Mouse (Mus musculus) lung, embryonic 15.5 days (tissue): ENCODE measurements around the gene Taar6. TPM values are rescaled to one million over a fixed set of nuclear protein-coding genes. Genes with fewer than 3 reads are reported as not detected.

Source experiments
- ATAC-seq: fragments of 200-750 bp; cut with Nextera tagmentation; 2 replicates; pipeline ENCODE4 v1.8.0; 2017; ENCODE audit warnings: moderate number of reproducible peaks, borderline replicate concordance; ENCODE audit not compliant: low FRiP score, low TSS enrichment; ENCODE audit errors: extremely low read depth
- H3K27ac ChIP-seq: fragments of 300-500 bp; sonication (generic); 2 replicates; pipeline ENCODE4 v1.5.1; 2015; ENCODE audit warnings: moderate library complexity, mild to moderate bottlenecking, inconsistent platforms
- H3K27me3 ChIP-seq: fragments of 300-500 bp; sonication (generic); 2 replicates; pipeline ENCODE4 v1.6.1; 2015; ENCODE audit warnings: inconsistent platforms
- H3K36me3 ChIP-seq: fragments of 300-500 bp; sonication (generic); 2 replicates; pipeline ENCODE4 v1.6.1; 2015; ENCODE audit warnings: inconsistent platforms
- H3K4me1 ChIP-seq: fragments of 300-500 bp; sonication (generic); 2 replicates; pipeline ENCODE4 v1.6.1; 2015; ENCODE audit warnings: inconsistent platforms
- H3K4me2 ChIP-seq: fragments of 300-500 bp; sonication (generic); 2 replicates; pipeline ENCODE4 v1.6.1; 2015; ENCODE audit warnings: inconsistent platforms, mild to moderate bottlenecking, moderate library complexity
- H3K4me3 ChIP-seq: fragments of 300-500 bp; sonication (generic); 2 replicates; pipeline ENCODE4 v1.5.1; 2015; ENCODE audit warnings: mild to moderate bottlenecking, inconsistent platforms
- H3K9ac ChIP-seq: fragments of 300-500 bp; sonication (generic); 2 replicates; pipeline ENCODE4 v1.6.1; 2015; ENCODE audit warnings: inconsistent platforms
- H3K9me3 ChIP-seq: fragments of 300-500 bp; sonication (generic); 2 replicates; pipeline ENCODE4 v1.6.1; 2016; ENCODE audit warnings: inconsistent platforms
- WGBS: fragments of 180-500 bp; shearing (Covaris S2); methylation state at CpG from one replicate; pipeline ENCODE4 v1.1.7; 2015; 5-methylcytosine and 5-hydroxymethylcytosine counted together
- polyA plus RNA-seq: library from polyadenylated mRNA; unstranded; fragments of >200 nt; fragmentation: Nextera tagmentation; extraction: Ambion mirVana; gene quantifications from 2 replicates; pipeline ENCODE4 v1.2.1, GENCODE M21; 2015

Gene Taar6
- polyA plus RNA-seq, 1 experiment from 2014 or later, result not detected

DNA sequence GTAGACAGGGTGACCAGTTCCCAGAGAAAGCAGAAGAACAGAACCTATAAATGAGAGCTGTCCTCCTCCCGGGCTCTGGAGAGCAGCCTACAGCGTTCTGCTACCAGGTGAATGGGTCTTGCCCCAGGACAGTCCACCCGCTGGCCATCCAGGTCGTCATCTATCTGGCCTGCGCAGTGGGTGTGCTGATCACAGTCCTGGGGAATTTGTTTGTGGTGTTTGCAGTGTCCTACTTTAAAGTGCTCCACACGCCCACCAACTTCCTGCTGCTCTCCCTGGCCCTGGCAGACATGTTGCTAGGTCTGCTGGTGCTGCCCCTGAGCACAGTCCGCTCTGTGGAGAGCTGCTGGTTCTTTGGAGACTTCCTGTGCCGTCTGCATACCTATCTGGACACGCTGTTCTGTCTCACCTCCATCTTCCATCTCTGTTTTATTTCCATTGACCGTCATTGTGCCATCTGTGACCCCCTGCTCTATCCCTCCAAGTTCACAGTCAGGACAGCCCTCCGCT, 14.7 kb downstream of the Taar6 start, which contains the start of gene Taar5:
Gene Taar5, plus strand, starts transcription at position 51 of the 510 bp plus-strand sequence.
- WGBS, result 84% methylated on average over 11 of the region's 11 CpGs
- Histone ChIP-seq H3K27me3 (no peaks in the 10 kb centered on the region), H3K9me3 (no peaks in the 10 kb centered on the region), H3K9ac (no peak within 1 kb of the TSS), H3K4me2 (no peak within 1 kb of the TSS), H3K36me3 (no peaks in the 10 kb centered on the region), H3K4me1 (no peaks in the 10 kb centered on the region), H3K4me3 (no peak within 1 kb of the TSS), H3K27ac (no peak within 1 kb of the TSS)
- no peak for ATAC-seq

DNA sequence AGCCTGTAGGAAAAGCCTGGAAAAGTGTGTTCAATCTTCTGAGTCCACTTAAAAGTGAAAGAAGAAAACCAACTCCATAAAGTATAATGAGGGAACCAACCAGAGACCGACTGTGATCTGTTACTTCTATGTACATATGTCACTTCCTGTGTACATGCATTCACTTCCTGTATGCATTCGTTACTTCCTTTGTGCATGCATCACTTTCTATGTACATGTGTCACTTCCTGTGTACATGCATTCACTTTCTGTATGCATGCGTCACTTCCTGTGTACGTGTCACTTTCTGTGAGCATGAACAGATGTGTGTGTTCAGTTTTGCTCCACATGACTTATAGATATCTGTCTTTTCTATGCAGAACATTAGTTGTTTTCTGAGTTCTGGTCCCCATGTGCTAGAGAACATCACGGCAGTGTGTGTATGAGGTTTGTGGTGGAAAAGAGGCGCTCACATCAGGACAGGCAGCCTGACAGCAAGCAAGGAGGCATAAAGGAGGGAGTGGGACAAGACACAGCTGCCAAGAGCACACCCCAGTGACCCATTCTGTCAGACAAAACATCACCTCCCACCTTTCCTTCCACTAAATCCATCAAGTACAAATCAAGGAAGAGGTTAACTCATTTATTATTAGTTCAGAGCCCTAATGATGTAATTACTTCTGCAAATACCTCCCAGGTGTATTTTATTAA, 20.4 kb downstream of the Taar6 start:
- Histone ChIP-seq H3K4me1 (no peaks in the 10 kb centered on the region), H3K9ac (no peak overlapping the region), H3K27me3 (no peaks in the 10 kb centered on the region), H3K36me3 (no peaks in the 10 kb centered on the region), H3K4me3 (no peak overlapping the region), H3K27ac (no peak overlapping the region), H3K9me3 (no peaks in the 10 kb centered on the region), H3K4me2 (no peak overlapping the region)
- no peak for ATAC-seq
- WGBS, result 74% methylated on average over 6 of the region's 6 CpGs

DNA sequence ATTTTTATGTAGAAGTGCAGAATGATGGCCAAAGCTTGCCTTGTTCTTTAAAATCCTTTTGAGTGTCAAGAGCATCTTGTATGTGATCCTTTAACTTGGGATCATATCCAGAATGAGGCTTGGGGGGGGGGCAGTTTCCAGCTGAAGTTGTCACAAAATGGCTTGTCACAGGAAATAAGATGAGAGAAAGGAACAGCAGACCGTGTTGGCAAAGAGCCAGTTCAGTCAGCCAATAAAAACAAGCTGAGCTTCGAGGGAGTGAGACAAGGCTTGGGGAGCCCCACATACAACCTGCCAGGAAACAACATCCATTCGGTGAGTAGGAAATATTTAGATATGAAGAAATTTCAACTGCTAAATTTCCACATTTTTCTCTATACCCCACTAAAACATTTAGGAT, 22.0 kb downstream of the Taar6 start:
- Histone ChIP-seq H3K4me2 (no peak overlapping the region), H3K27ac (no peak overlapping the region), H3K36me3 (no peaks in the 10 kb centered on the region), H3K4me3 (no peak overlapping the region), H3K9me3 (no peaks in the 10 kb centered on the region), H3K9ac (no peak overlapping the region), H3K27me3 (no peaks in the 10 kb centered on the region), H3K4me1 (no peaks in the 10 kb centered on the region)
- 14% methylated on average over 3 of the region's 3 CpGs for WGBS
- no peak for ATAC-seq

DNA sequence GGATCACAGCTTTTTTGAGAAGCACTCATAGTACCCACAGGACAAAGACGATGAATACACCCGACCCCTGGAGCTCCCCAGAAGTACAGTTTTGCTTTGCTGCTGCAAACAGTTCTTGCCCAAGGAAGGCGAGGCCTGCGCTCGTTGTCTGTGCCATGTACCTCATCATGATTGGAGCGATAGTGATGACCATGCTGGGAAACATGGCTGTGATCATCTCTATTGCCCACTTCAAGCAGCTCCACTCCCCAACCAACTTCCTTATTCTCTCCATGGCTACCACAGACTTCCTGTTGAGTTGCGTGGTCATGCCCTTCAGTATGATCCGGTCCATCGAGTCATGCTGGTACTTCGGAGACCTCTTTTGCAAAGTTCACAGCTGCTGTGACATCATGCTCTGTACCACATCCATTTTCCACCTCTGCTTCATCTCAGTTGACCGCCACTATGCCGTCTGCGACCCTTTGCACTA, 25.0 kb downstream of the Taar6 start, which contains the start of gene Taar4:
Gene Taar4, plus strand, starts transcription at position 51 of the 472 bp plus-strand sequence.
- H3K27me3 ChIP-seq, result no peaks in the 10 kb centered on the region
- H3K9ac ChIP-seq, result no peak within 1 kb of the TSS
- WGBS, result 93% methylated on average over 13 of the region's 13 CpGs
- H3K4me1 ChIP-seq, result no peaks in the 10 kb centered on the region
- no peak for ATAC-seq
- H3K4me2 ChIP-seq, result no peak within 1 kb of the TSS
- no peaks in the 10 kb centered on the region for H3K9me3 ChIP-seq
- H3K36me3 ChIP-seq, result no peaks in the 10 kb centered on the region
- H3K4me3 ChIP-seq, result no peak within 1 kb of the TSS
- H3K27ac ChIP-seq, result no peak within 1 kb of the TSS

DNA sequence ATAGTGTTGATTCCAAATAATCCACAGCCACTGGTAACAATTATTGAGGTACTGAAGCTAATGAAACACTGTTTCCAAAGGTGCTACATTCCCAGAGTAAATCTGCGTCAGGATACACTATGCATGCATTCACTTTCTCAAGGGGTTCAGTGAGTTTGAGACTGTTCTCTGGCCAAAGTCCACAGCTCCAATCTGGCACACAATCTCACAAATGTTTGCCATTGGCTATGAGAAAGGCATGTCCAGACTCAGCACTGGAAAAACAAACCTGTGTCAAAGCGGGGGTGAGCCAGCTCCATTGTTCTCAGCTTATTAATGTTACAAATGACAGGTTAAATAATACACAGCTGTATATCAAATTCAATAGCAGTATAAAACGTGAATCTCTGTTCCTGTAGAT, 26.4 kb downstream of the Taar6 start:
- no peak overlapping the region for H3K9ac ChIP-seq
- WGBS, result 44% methylated on average over 3 of the region's 3 CpGs
- H3K36me3 ChIP-seq, result no peaks in the 10 kb centered on the region
- no peak overlapping the region for H3K27ac ChIP-seq
- ATAC-seq, result no peak
- no peak overlapping the region for H3K4me2 ChIP-seq
- H3K9me3 ChIP-seq, result no peaks in the 10 kb centered on the region
- no peaks in the 10 kb centered on the region for H3K27me3 ChIP-seq
- no peak overlapping the region for H3K4me3 ChIP-seq
- no peaks in the 10 kb centered on the region for H3K4me1 ChIP-seq

DNA sequence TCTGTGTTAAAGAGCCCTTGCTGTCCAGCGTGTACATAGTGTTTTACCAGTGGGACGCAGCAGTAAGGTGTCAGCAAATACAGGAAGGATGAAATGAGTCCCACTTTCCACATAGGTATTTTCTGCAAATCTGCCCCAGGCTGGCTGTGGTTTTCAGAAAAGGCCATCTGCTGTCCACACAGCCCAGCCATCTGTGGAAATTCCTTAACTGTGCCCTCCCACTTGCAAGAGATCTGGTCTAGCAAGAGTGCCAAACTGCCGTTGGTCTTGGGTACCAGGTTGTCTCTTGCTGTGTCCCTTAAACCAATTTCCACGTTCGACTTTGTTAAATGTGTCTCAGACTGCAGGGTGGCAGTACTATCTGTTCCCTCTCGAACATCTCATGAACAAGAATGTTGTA, 33.7 kb downstream of the Taar6 start:
- no peaks in the 10 kb centered on the region for H3K27me3 ChIP-seq
- no peak overlapping the region for H3K27ac ChIP-seq
- H3K4me1 ChIP-seq, result no peaks in the 10 kb centered on the region
- H3K9me3 ChIP-seq, result no peaks in the 10 kb centered on the region
- H3K4me2 ChIP-seq, result no peak overlapping the region
- whole genome bisulfite sequencing, result 71% methylated on average over 6 of the region's 6 CpGs
- H3K9ac ChIP-seq, result no peak overlapping the region
- ATAC-seq, result no peak
- H3K36me3 ChIP-seq, result no peaks in the 10 kb centered on the region
- no peak overlapping the region for H3K4me3 ChIP-seq

DNA sequence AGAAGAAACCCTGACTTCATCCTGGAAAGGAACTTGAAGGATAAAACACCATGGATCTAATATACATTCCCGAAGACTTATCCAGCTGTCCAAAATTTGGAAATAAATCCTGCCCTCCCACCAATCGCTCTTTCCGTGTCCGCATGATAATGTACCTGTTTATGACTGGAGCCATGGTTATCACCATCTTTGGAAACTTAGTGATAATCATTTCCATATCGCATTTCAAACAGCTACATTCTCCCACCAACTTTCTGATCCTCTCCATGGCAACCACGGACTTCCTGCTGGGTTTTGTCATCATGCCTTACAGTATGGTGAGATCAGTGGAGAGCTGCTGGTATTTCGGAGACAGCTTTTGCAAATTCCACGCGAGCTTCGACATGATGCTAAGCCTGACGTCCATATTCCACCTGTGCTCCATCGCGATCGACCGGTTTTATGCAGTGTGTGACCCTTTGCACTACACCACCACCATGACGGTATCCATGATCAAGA, 35.9 kb downstream of the Taar6 start, which contains the start of gene Taar3:
Gene Taar3, plus strand, starts transcription at position 51 of the 498 bp plus-strand sequence.
- Histone ChIP-seq H3K9me3 (no peaks in the 10 kb centered on the region), H3K27ac (no peak within 1 kb of the TSS), H3K4me3 (no peak within 1 kb of the TSS), H3K4me1 (no peaks in the 10 kb centered on the region), H3K36me3 (no peaks in the 10 kb centered on the region), H3K27me3 (no peaks in the 10 kb centered on the region), H3K4me2 (no peak within 1 kb of the TSS), H3K9ac (no peak within 1 kb of the TSS)
- no peak for ATAC-seq
- WGBS, result 82% methylated on average over 16 of the region's 16 CpGs

DNA sequence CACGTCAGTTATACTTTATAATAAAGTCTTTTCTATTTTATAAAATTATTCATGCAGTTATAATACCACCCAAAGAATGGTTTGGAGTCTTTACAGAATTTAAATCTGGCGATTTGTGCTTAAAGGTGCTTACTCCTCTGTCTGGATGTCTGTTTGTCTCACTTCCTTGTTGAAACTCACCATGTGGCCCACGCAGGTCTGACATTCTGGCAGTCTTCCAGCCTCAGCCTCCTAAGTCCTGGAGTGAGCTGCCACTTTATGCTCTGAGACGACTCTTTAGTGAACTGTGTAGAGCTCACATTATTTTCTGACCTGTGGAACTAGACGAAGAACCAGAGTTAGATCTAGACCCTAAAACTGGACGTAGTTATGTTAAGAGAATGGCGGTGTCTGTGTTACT, 37.4 kb downstream of the Taar6 start:
- WGBS, result 45% methylated on average over 7 of the region's 7 CpGs
- no peak overlapping the region for H3K4me2 ChIP-seq

DNA sequence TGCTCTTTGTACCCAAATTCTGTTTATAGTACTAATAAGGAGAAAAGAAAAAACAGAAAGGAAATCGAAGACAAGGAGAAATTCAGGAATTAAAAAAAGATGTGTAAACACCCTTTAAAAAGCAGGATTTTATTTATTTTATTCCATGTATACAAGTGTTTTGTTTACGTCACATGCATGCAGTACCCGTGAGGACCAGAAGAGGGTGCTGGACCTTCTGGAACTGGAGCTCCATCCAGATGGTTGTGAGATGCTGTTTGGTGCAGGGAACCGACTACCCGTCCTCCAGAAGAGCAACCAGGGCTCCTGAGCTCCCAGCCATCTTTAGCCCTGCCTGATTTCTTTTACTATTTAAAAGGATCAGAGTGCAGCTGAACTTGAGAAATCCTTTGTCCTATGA, 43.0 kb downstream of the Taar6 start:
- Histone ChIP-seq H3K27me3 (no peaks in the 10 kb centered on the region), H3K9ac (no peak overlapping the region), H3K27ac (no peak overlapping the region), H3K9me3 (no peaks in the 10 kb centered on the region), H3K4me3 (no peak overlapping the region), H3K4me1 (no peaks in the 10 kb centered on the region), H3K4me2 (no peak overlapping the region), H3K36me3 (no peaks in the 10 kb centered on the region)
- 67% methylated on average over 5 of the region's 5 CpGs for WGBS
- ATAC-seq, result no peak

More for the DNA sequence above, 37.4 kb downstream of the Taar6 start:
- Histone ChIP-seq H3K36me3 (no peaks in the 10 kb centered on the region), H3K9ac (no peak overlapping the region), H3K4me1 (no peaks in the 10 kb centered on the region), H3K27me3 (no peaks in the 10 kb centered on the region), H3K9me3 (no peaks in the 10 kb centered on the region), H3K27ac (no peak overlapping the region), H3K4me3 (no peak overlapping the region)
- ATAC-seq, result no peak

DNA sequence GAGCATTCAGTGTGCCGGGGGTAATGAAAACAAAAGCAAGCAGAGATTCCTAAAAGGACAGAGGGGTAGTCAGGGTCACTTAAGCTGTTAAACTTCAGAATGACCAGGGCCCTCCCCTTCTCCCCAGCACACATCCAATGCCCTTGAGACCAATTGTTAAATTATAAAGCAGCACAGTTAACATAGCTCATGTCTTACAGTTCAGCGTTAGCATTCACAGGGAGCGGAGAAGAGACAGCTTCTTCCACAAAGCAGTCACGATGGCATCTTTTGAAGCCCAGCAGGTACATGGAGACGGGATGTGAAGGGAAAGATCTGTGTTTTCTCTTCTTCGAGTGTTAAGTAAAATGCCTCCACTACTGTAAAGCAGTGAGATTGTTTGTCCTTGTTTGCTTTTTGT, 47.1 kb downstream of the Taar6 start, which contains the start of gene Taar2:
Gene Taar2, plus strand, starts transcription at position 261 of the 400 bp plus-strand sequence.
- Histone ChIP-seq H3K4me1 (no peaks in the 10 kb centered on the region), H3K4me2 (no peak within 1 kb of the TSS), H3K9me3 (no peaks in the 10 kb centered on the region), H3K27ac (no peak within 1 kb of the TSS), H3K4me3 (no peak within 1 kb of the TSS), H3K27me3 (no peaks in the 10 kb centered on the region), H3K9ac (no peak within 1 kb of the TSS), H3K36me3 (no peaks in the 10 kb centered on the region)
- no peak for ATAC-seq
- 54% methylated on average over 6 of the region's 6 CpGs for WGBS

DNA sequence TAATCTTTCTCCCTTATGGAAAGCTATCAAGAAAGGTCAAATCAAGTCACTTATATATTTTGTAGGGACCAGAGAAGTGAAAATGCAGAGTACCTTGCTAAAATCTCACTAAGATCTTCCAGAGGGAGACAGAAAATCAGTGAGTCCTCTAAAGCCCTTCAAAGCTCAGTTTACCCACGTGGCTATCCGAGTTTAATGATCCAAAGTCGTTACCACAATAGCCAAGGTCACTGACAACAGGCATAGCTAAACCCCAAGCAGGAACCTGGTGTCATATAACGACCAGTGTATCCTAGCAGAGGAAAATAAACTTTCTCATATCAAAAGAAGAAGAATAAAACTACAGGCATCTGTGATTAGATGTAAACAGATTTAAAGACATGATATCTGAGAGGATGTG, 47.8 kb downstream of the Taar6 start:
- Histone ChIP-seq H3K9ac (no peak overlapping the region), H3K4me1 (no peaks in the 10 kb centered on the region), H3K36me3 (no peaks in the 10 kb centered on the region), H3K4me3 (no peak overlapping the region), H3K27ac (no peak overlapping the region), H3K27me3 (no peaks in the 10 kb centered on the region), H3K4me2 (no peak overlapping the region), H3K9me3 (no peaks in the 10 kb centered on the region)
- 40% methylated on average over 4 of the region's 4 CpGs for WGBS
- ATAC-seq, result no peak
